Mouse (Mus musculus) E14TG2a.4 (cell line): ENCODE data around the gene Kdm6b.

Experiments used
- CTCF ChIP-seq: conservative IDR thresholded peaks from 2 replicates; pipeline ENCODE4 v1.5.1; 2014; ENCODE audit warnings: low read length
- POU5F1 ChIP-seq: IDR thresholded peaks from 2 replicates; pipeline ENCODE4 v1.6.1; 2014; ENCODE audit warnings: low read length, borderline replicate concordance

GRCm38 (mm10) chr11:69364910-69365309 lies 48.6 kb downstream of the Kdm6b start:
- TF ChIP-seq CTCF (no peak), POU5F1 (no peak)
